Comparison of ENCODE assay signal across 8 mouse cellular contexts in genomic region chr14:24579153-24579795, GRCm38 (mm10).
DNase-seq lines count a peak whose midpoint lies in the region; ATAC-seq and TF ChIP-seq lines count a peak whose summit lies in the region.

No protein-coding gene starts in this region.

- no peaks in the 10 kb centered on the region for H3K36me3 ChIP-seq in embryonic facial prominence, embryonic 10.5 days (replicated peaks)
- no peaks in the 10 kb centered on the region for H3K36me3 ChIP-seq in midbrain, embryonic 10.5 days

- peak overlapping the region; percentile 62 for H3K27ac ChIP-seq in gastrocnemius, adult 2 months
- peak overlapping the region; percentile 70 for H3K27ac ChIP-seq in embryonic facial prominence, embryonic 10.5 days (replicated peaks)
- H3K27ac ChIP-seq in midbrain, embryonic 10.5 days (replicated peaks) = peak overlapping the region; percentile 82

- H3K4me1 ChIP-seq in embryonic facial prominence, embryonic 10.5 days = peaks cover 14% of the 10 kb centered on the region
- H3K4me1 ChIP-seq in midbrain, embryonic 10.5 days = peaks cover 20% of the 10 kb centered on the region

- no peaks in the 10 kb centered on the region for H3K27me3 ChIP-seq in embryonic facial prominence, embryonic 10.5 days (replicated peaks; ENCODE audit: low read depth, poor library complexity, severe bottlenecking)
- no peaks in the 10 kb centered on the region for H3K27me3 ChIP-seq in midbrain, embryonic 10.5 days (ENCODE audit: low read depth, poor library complexity, severe bottlenecking)

- intact Hi-C loops in gastrocnemius, adult 2 months (cut with DNase I) = no loop called here
- intact Hi-C loops in gastrocnemius, postnatal 36 days (cut with DNase I) = no loop called here
- intact Hi-C loops in heart, postnatal 14 days (cut with DNase I) = no loop called here

- no peaks in the 10 kb centered on the region for H3K9me3 ChIP-seq in embryonic facial prominence, embryonic 10.5 days
- H3K9me3 ChIP-seq in midbrain, embryonic 10.5 days (replicated peaks) = no peaks in the 10 kb centered on the region

- 18% methylated on average over 9 of the region's 9 CpGs for WGBS in embryonic facial prominence, embryonic 10.5 days
- WGBS in midbrain, embryonic 10.5 days = 13% methylated on average over 9 of the region's 9 CpGs

- no peak for ATAC-seq in erythroblast, adult 5-6 weeks (replicated peaks; ENCODE audit: low FRiP score, poor library complexity, severe bottlenecking)

- no peak for DNase-seq in gastrocnemius, adult 2 months
- no peak for DNase-seq in gastrocnemius, postnatal 36 days
- peak; percentile 14 for DNase-seq in embryonic facial prominence, embryonic 10.5 days (ENCODE audit: low spot score)
- peak; percentile 13 to 29 for DNase-seq in heart, postnatal 14 days
- DNase-seq in midbrain, embryonic 10.5 days (ENCODE audit: low spot score) = peak; percentile 41
- no peak for DNase-seq in kidney, adult 8-10 months
- DNase-seq in testis, postnatal 14 days (ENCODE audit: low spot score) = no peak

- TF ChIP-seq CTCF in gastrocnemius, adult 2 months (IDR thresholded peaks at IDR 0.05) = no peak

- no peak overlapping the region for H3K4me3 ChIP-seq in gastrocnemius, adult 2 months
- no peak overlapping the region for H3K4me3 ChIP-seq in embryonic facial prominence, embryonic 10.5 days
- H3K4me3 ChIP-seq in midbrain, embryonic 10.5 days = no peak overlapping the region

Comparison
In these comparisons a context has a peak if more than half of its experiments do, and no peak if none do; other contexts are left out.
1. DNase-seq: peak in embryonic facial prominence, embryonic 10.5 days (single experiment), heart, postnatal 14 days (2 of 2) and midbrain, embryonic 10.5 days (single experiment); none in gastrocnemius, adult 2 months (single experiment), gastrocnemius, postnatal 36 days (0 of 2), kidney, adult 8-10 months (0 of 2) and testis, postnatal 14 days (single experiment).
2. Peak in every context shown above with its lines, with median percentiles within 50 percentile points of each other: H3K27ac ChIP-seq.